Mouse (Mus musculus) cerebellum, postnatal 36 days (tissue): Measurements from ENCODE around the gene Deaf1.

Experiments used
- DNase-seq, 2 experiments: peaks; one replicate each; pipeline ENCODE4 v3.0.0; 2021 to 2022; ENCODE audit warnings: mixed read lengths in 2 of 2

The Deaf1 gene

GRCm38 (mm10) chr7:141327469-141328372, at the start of gene Deaf1, which contains the start of gene Tmem80:
TSS of gene Deaf1 (minus strand) at chr7:141327690.
TSS of gene Tmem80 (plus strand) at chr7:141327739.
- peak; percentile 100 for DNase-seq

- DNase-seq, result no peak
Observed at GRCm38 (mm10) chr7:141374399-141374798, 46.9 kb upstream of the Deaf1 start.

- no peak for DNase-seq
Observed at GRCm38 (mm10) chr7:141373611-141374010, 46.1 kb upstream of the Deaf1 start.

- no peak for DNase-seq
Observed at GRCm38 (mm10) chr7:141371942-141372595, 44.6 kb upstream of the Deaf1 start.

- DNase-seq, result no peak
Observed at GRCm38 (mm10) chr7:141369918-141370317, 42.4 kb upstream of the Deaf1 start.

- no peak for DNase-seq
Observed at GRCm38 (mm10) chr7:141367358-141367757, 39.9 kb upstream of the Deaf1 start.

GRCm38 (mm10) chr7:141365049-141365445, 37.6 kb upstream of the Deaf1 start:
- no peak for DNase-seq

- DNase-seq, result no peak
Observed at GRCm38 (mm10) chr7:141364349-141365048, 37.0 kb upstream of the Deaf1 start.

GRCm38 (mm10) chr7:141363752-141364125, 36.2 kb upstream of the Deaf1 start:
- DNase-seq, result peak in 1 of 2 experiments; percentile 10

- DNase-seq, result peak; percentile 79 to 89
Observed at GRCm38 (mm10) chr7:141363106-141363751, 35.7 kb upstream of the Deaf1 start.

GRCm38 (mm10) chr7:141361510-141361909, 34.0 kb upstream of the Deaf1 start:
- peak; percentile 67 to 81 for DNase-seq

GRCm38 (mm10) chr7:141356971-141357370, 29.5 kb upstream of the Deaf1 start:
- peak in 1 of 2 experiments; percentile 37 for DNase-seq

- peak; percentile 37 to 46 for DNase-seq
Observed at GRCm38 (mm10) chr7:141355626-141356326, 28.3 kb upstream of the Deaf1 start.

- no peak for DNase-seq
Observed at GRCm38 (mm10) chr7:141355051-141355450, 27.6 kb upstream of the Deaf1 start.

GRCm38 (mm10) chr7:141351061-141351460, 23.6 kb upstream of the Deaf1 start:
- no peak for DNase-seq

- DNase-seq, result no peak
Observed at GRCm38 (mm10) chr7:141344787-141345186, 17.3 kb upstream of the Deaf1 start.

- DNase-seq, result no peak
Observed at GRCm38 (mm10) chr7:141343696-141344095, 16.2 kb upstream of the Deaf1 start.

- DNase-seq, result no peak
Observed at GRCm38 (mm10) chr7:141343230-141343629, 15.7 kb upstream of the Deaf1 start.

GRCm38 (mm10) chr7:141341689-141342226, 14.3 kb upstream of the Deaf1 start:
- DNase-seq, result no peak

- no peak for DNase-seq
Observed at GRCm38 (mm10) chr7:141340476-141340875, 13.0 kb upstream of the Deaf1 start.

GRCm38 (mm10) chr7:141340023-141340422, 12.5 kb upstream of the Deaf1 start:
- no peak for DNase-seq
